Comparison of ENCODE assay signal across 29 mouse cellular contexts in the genomic region with DNA sequence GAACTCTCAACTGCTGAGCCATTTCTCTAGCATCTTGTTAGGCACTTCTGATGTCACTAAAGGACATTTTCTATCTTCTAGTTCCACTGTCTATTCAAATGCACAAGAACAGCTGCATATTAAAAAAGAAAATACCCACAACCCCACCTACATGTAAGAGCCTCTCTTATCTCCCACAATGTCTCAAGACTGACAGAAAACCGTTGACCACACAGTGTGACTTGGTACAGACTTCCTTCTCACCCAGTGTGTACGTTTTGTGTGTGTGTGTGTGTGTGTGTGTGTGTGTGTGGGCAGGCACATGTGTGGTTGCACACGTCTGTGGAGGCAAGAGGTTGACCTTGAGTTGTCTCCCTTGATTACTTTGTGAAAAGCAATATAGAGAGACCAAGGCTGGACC. TPM values are rescaled to one million over a fixed set of nuclear protein-coding genes. Genes with fewer than 3 reads are reported as not detected.
"Had no signal": no experiment of that assay in that cellular context is flagged by ENCODE, and none has a peak within 500 bp of the region (broad histone marks: within the 10 kb centered on the region; RNA-seq: fewer than 3 reads in every experiment).

No protein-coding gene starts in this region.

- DNase-seq: kidney, adult 18-20 months; kidney, adult 9 months; kidney, postnatal 36 days; lung, adult 2 months; lung, postnatal 14 days; lung, postnatal 4 days; retina, postnatal 1 day; right cerebral cortex, postnatal 25 days; spleen, adult 18-20 months; thymus, postnatal 25 days had no signal

- H3K9ac ChIP-seq: limb, embryonic 13.5 days; liver, embryonic 15.5 days; midbrain, embryonic 13.5 days; neural tube, embryonic 13.5 days; stomach, embryonic 15.5 days had no signal

- H3K4me1 ChIP-seq: limb, embryonic 10.5 days; limb, embryonic 13.5 days; midbrain, embryonic 10.5 days; midbrain, embryonic 13.5 days; neural tube, embryonic 13.5 days; stomach, embryonic 15.5 days had no signal

- H3K27ac ChIP-seq: kidney, postnatal 0 days; limb, embryonic 10.5 days; limb, embryonic 13.5 days; liver, embryonic 15.5 days; midbrain, embryonic 10.5 days; midbrain, embryonic 13.5 days; neural tube, embryonic 13.5 days; stomach, embryonic 15.5 days had no signal

- H3K9me3 ChIP-seq: limb, embryonic 10.5 days; limb, embryonic 13.5 days; liver, embryonic 15.5 days; megakaryocyte, embryonic 14.5 days; midbrain, embryonic 10.5 days; midbrain, embryonic 13.5 days; neural tube, embryonic 13.5 days; stomach, embryonic 15.5 days had no signal

- H3K4me3 ChIP-seq: limb, embryonic 10.5 days; limb, embryonic 13.5 days; liver, embryonic 15.5 days; megakaryocyte, embryonic 14.5 days; midbrain, embryonic 10.5 days; midbrain, embryonic 13.5 days; myocyte; neural tube, embryonic 13.5 days; stomach, embryonic 15.5 days had no signal

- H3K4me2 ChIP-seq: limb, embryonic 13.5 days; liver, embryonic 15.5 days; midbrain, embryonic 13.5 days; neural tube, embryonic 13.5 days; stomach, embryonic 15.5 days had no signal

- ATAC-seq: intestine, embryonic 16.5 days; midbrain, embryonic 13.5 days; midbrain, embryonic 16.5 days had no signal

- H3K27me3 ChIP-seq: limb, embryonic 13.5 days; liver, embryonic 15.5 days; megakaryocyte, embryonic 14.5 days; midbrain, embryonic 13.5 days; neural tube, embryonic 13.5 days; stomach, embryonic 15.5 days had no signal

RNA-seq across cellular contexts. Expression of gene Prph2, which starts 51.9 kb away (rescaled TPM):
- total RNA-seq: layer of hippocampus, postnatal 14 days; left cerebral cortex, postnatal 25 days; liver, adult 2 months; monocyte, adult 5-6 weeks; neutrophil, adult 5-6 weeks had no signal
- polyA plus RNA-seq: intestine, embryonic 16.5 days; limb, embryonic 10.5 days; limb, embryonic 13.5 days; liver, embryonic 15.5 days; lung, adult 2 months; lung, embryonic 16.5 days; midbrain, embryonic 10.5 days; midbrain, embryonic 13.5 days; midbrain, embryonic 16.5 days; myocyte; neural tube, embryonic 13.5 days; stomach, embryonic 15.5 days; thymus, postnatal 0 days had no signal
